Comparison of ENCODE assay signal across 8 mouse cellular contexts in genomic region chr4:98622996-98623673, GRCm38 (mm10).
DNase-seq lines count a peak whose midpoint lies in the region; ATAC-seq lines count a peak whose summit lies in the region.

No protein-coding gene starts in this region.

- H3K27me3 ChIP-seq in midbrain, embryonic 11.5 days (ENCODE audit: control insufficient read depth, insufficient read depth, low read length): no peaks in the 10 kb centered on the region

- DNase-seq in cerebellum, postnatal 10 days: peak; percentile 29 to 30
- no peak for DNase-seq in cerebellum, adult 9-10 months
- DNase-seq in lung, postnatal 14 days: peak; percentile 2
- no peak for DNase-seq in lung, postnatal 4 days
- no peak for DNase-seq in midbrain, embryonic 11.5 days (ENCODE audit: low spot score, missing footprints)
- DNase-seq in adrenal gland, adult 18-20 months (ENCODE audit: low spot score in 2 of 2): no peak

- H3K4me3 ChIP-seq in midbrain, embryonic 11.5 days (ENCODE audit: low read depth, low read length): no peak overlapping the region

- H3K4me1 ChIP-seq in midbrain, embryonic 11.5 days (ENCODE audit: control insufficient read depth, insufficient read depth, low read length): peaks cover 3% of the 10 kb centered on the region; the same call in 1 of the 2 replicates

- no peak overlapping the region for H3K9ac ChIP-seq in midbrain, embryonic 11.5 days (ENCODE audit: low read length)

- H3K9me3 ChIP-seq in midbrain, embryonic 11.5 days (ENCODE audit: control insufficient read depth, low read length): no peaks in the 10 kb centered on the region

- H3K36me3 ChIP-seq in midbrain, embryonic 11.5 days (ENCODE audit: control insufficient read depth, insufficient read depth, low read length): no peaks in the 10 kb centered on the region

- no peak overlapping the region for H3K4me2 ChIP-seq in midbrain, embryonic 11.5 days

- WGBS in midbrain, embryonic 11.5 days: 54% methylated on average over 3 of the region's 3 CpGs

- H3K27ac ChIP-seq in midbrain, embryonic 11.5 days (ENCODE audit: low read depth, low read length): peak overlapping the region; percentile 22; the same call in 1 of the 2 replicates

- peak; percentile 67 for ATAC-seq in midbrain, embryonic 11.5 days (ENCODE audit: low FRiP score)
- ATAC-seq in monocyte, adult 5-6 weeks (replicated peaks; ENCODE audit: insufficient number of reproducible peaks, low FRiP score, low TSS enrichment, poor library complexity, severe bottlenecking): no peak
- ATAC-seq in megakaryocyte, adult 5-6 weeks (ENCODE audit: poor library complexity, severe bottlenecking): no peak

Comparison
In these comparisons a context has a peak if more than half of its experiments do, and no peak if none do; other contexts are left out.
1. DNase-seq: peak in cerebellum, postnatal 10 days (2 of 2) and lung, postnatal 14 days (single experiment); none in cerebellum, adult 9-10 months (single experiment), lung, postnatal 4 days (0 of 2), midbrain, embryonic 11.5 days (single experiment) and adrenal gland, adult 18-20 months (0 of 2).